Mouse (Mus musculus): ENCODE results near the gene Ypel5. TPM values are rescaled to one million over a fixed set of nuclear protein-coding genes. Genes with fewer than 3 reads are reported as not detected.

Ypel5 gene
- polyA plus RNA-seq, 2 experiments: 30.4 to 87.9 TPM

- no peak for TF ChIP-seq CTCF (IDR thresholded peaks at IDR 0.05; ENCODE audit: low read depth)
- TF ChIP-seq EP300 (IDR thresholded peaks at IDR 0.05; ENCODE audit: low read depth): peak; percentile 42
- peak overlapping the region; percentile 56 for H3K9ac ChIP-seq (replicated peaks)
- no peaks in the 10 kb centered on the region for H3K9me3 ChIP-seq (ENCODE audit: control insufficient read depth, low read length)
- no peaks in the 10 kb centered on the region for H3K27me3 ChIP-seq (ENCODE audit: control insufficient read depth, insufficient read depth, low read length)
- DNase-seq (ENCODE audit: low read depth in 3 of 3, low spot score in 3 of 3) (peak; percentile 62 to 69 (median 63)), ATAC-seq (ENCODE audit: insufficient read depth) (no peak)
- WGBS (ENCODE audit: insufficient replicate concordance): 64% methylated on average over 2 of the region's 2 CpGs
- peak overlapping the region; percentile 38 to 95 for H3K4me3 ChIP-seq (ENCODE audit: insufficient read depth in 1 of 2, low read depth in 2 of 2, low read length in 2 of 2)
- H3K36me3 ChIP-seq (replicated peaks; ENCODE audit: control insufficient read depth, insufficient read depth, low read depth): peaks cover 2% of the 10 kb centered on the region; the same call in 1 of the 2 replicates
- peak overlapping the region; percentile 63 for H3K4me2 ChIP-seq (ENCODE audit: low read depth)
- H3K27ac ChIP-seq: peak overlapping the region; percentile 74
- H3K4me1 ChIP-seq (replicated peaks; ENCODE audit: control insufficient read depth in 2 of 2, insufficient read depth in 2 of 2, low read length in 1 of 2): peaks cover 6 to 9% of the 10 kb centered on the region in 2 experiments
Observed at GRCm38 (mm10) chr17:72839000-72839399, 2.7 kb downstream of the Ypel5 start.

GRCm38 (mm10) chr17:72844393-72844792 lies 8.1 kb downstream of the Ypel5 start:
- Histone ChIP-seq H3K27ac (no peak overlapping the region), H3K9ac (replicated peaks) (no peak overlapping the region)

GRCm38 (mm10) chr17:72844949-72845490 lies 8.8 kb downstream of the Ypel5 start:
- no peak overlapping the region for H3K9ac ChIP-seq (replicated peaks)
- no peak overlapping the region for H3K4me3 ChIP-seq (ENCODE audit: insufficient read depth in 1 of 2, low read depth in 2 of 2, low read length in 2 of 2)
- H3K36me3 ChIP-seq (replicated peaks; ENCODE audit: control insufficient read depth, insufficient read depth, low read depth): peaks cover 29% of the 10 kb centered on the region
- no peak for TF ChIP-seq CTCF (IDR thresholded peaks at IDR 0.05; ENCODE audit: low read depth)
- no peak for TF ChIP-seq EP300 (IDR thresholded peaks at IDR 0.05; ENCODE audit: low read depth)
- no peaks in the 10 kb centered on the region for H3K9me3 ChIP-seq (ENCODE audit: control insufficient read depth, low read length)
- H3K4me2 ChIP-seq (ENCODE audit: low read depth): no peak overlapping the region
- DNase-seq (ENCODE audit: low read depth in 3 of 3, low spot score in 3 of 3) (no peak), ATAC-seq (ENCODE audit: insufficient read depth) (no peak)
- H3K4me1 ChIP-seq (replicated peaks; ENCODE audit: control insufficient read depth in 2 of 2, insufficient read depth in 2 of 2, low read length in 1 of 2): no peaks in the 10 kb centered on the region
- H3K27me3 ChIP-seq (ENCODE audit: control insufficient read depth, insufficient read depth, low read length): no peaks in the 10 kb centered on the region
- 72% methylated on average over 7 of the region's 7 CpGs for WGBS (ENCODE audit: insufficient replicate concordance)
- no peak overlapping the region for H3K27ac ChIP-seq

More at GRCm38 (mm10) chr17:72844393-72844792, 8.1 kb downstream of the Ypel5 start:
- H3K4me1 ChIP-seq (replicated peaks; ENCODE audit: control insufficient read depth in 2 of 2, insufficient read depth in 2 of 2, low read length in 1 of 2): peaks cover 0 to 2% of the 10 kb centered on the region in 2 experiments; a peak in 1 of 4 replicates
- peaks cover 25% of the 10 kb centered on the region for H3K36me3 ChIP-seq (replicated peaks; ENCODE audit: control insufficient read depth, insufficient read depth, low read depth)
- no peaks in the 10 kb centered on the region for H3K9me3 ChIP-seq (ENCODE audit: control insufficient read depth, low read length)
- no peak overlapping the region for H3K4me3 ChIP-seq (ENCODE audit: insufficient read depth in 1 of 2, low read depth in 2 of 2, low read length in 2 of 2)
- TF ChIP-seq EP300 (IDR thresholded peaks at IDR 0.05; ENCODE audit: low read depth): no peak
- no peak for TF ChIP-seq CTCF (IDR thresholded peaks at IDR 0.05; ENCODE audit: low read depth)
- ATAC-seq (ENCODE audit: insufficient read depth): no peak
- 81% methylated on average over 6 of the region's 6 CpGs for WGBS (ENCODE audit: insufficient replicate concordance)
- H3K4me2 ChIP-seq (ENCODE audit: low read depth): no peak overlapping the region
- H3K27me3 ChIP-seq (ENCODE audit: control insufficient read depth, insufficient read depth, low read length): no peaks in the 10 kb centered on the region
- DNase-seq (ENCODE audit: low read depth in 3 of 3, low spot score in 3 of 3): no peak

- no peak for DNase-seq (ENCODE audit: low read depth in 3 of 3, low spot score in 3 of 3)
- no peaks in the 10 kb centered on the region for H3K4me1 ChIP-seq (replicated peaks; ENCODE audit: control insufficient read depth in 2 of 2, insufficient read depth in 2 of 2, low read length in 1 of 2)
- no peak overlapping the region; the same call in 1 of the 2 replicates for H3K9ac ChIP-seq (replicated peaks)
- H3K4me3 ChIP-seq (ENCODE audit: insufficient read depth in 1 of 2, low read depth in 2 of 2, low read length in 2 of 2): no peak overlapping the region
- TF ChIP-seq CTCF (IDR thresholded peaks at IDR 0.05; ENCODE audit: low read depth) (no peak), EP300 (IDR thresholded peaks at IDR 0.05; ENCODE audit: low read depth) (no peak)
- H3K27ac ChIP-seq: no peak overlapping the region
- no peak for ATAC-seq (ENCODE audit: insufficient read depth)
- H3K9me3 ChIP-seq (ENCODE audit: control insufficient read depth, low read length): no peaks in the 10 kb centered on the region
- no peak overlapping the region for H3K4me2 ChIP-seq (ENCODE audit: low read depth)
- H3K27me3 ChIP-seq (ENCODE audit: control insufficient read depth, insufficient read depth, low read length): no peaks in the 10 kb centered on the region
- H3K36me3 ChIP-seq (replicated peaks; ENCODE audit: control insufficient read depth, insufficient read depth, low read depth): peaks cover 34% of the 10 kb centered on the region
Observed at GRCm38 (mm10) chr17:72845521-72845920, 9.3 kb downstream of the Ypel5 start.

- Histone ChIP-seq H3K4me1 (replicated peaks; ENCODE audit: control insufficient read depth in 2 of 2, insufficient read depth in 2 of 2, low read length in 1 of 2) (no peaks in the 10 kb centered on the region), H3K9ac (replicated peaks) (no peak overlapping the region), H3K4me2 (ENCODE audit: low read depth) (no peak overlapping the region), H3K4me3 (ENCODE audit: insufficient read depth in 1 of 2, low read depth in 2 of 2, low read length in 2 of 2) (no peak overlapping the region), H3K27me3 (ENCODE audit: control insufficient read depth, insufficient read depth, low read length) (no peaks in the 10 kb centered on the region), H3K27ac (no peak overlapping the region), H3K36me3 (replicated peaks; ENCODE audit: control insufficient read depth, insufficient read depth, low read depth) (peaks cover 3% of the 10 kb centered on the region; the same call in 1 of the 2 replicates), H3K9me3 (ENCODE audit: control insufficient read depth, low read length) (no peaks in the 10 kb centered on the region)
- 61% methylated on average over 1 of the region's 1 CpGs for WGBS (ENCODE audit: insufficient replicate concordance)
- ATAC-seq (ENCODE audit: insufficient read depth): no peak
- TF ChIP-seq CTCF (IDR thresholded peaks at IDR 0.05; ENCODE audit: low read depth) (peak; percentile 24; the same call in 1 of the 2 replicates), EP300 (IDR thresholded peaks at IDR 0.05; ENCODE audit: low read depth) (no peak)
- DNase-seq (ENCODE audit: low read depth in 3 of 3, low spot score in 3 of 3): no peak
Observed at GRCm38 (mm10) chr17:72855298-72855697, 19.0 kb downstream of the Ypel5 start.
